Mouse (Mus musculus) stomach, postnatal 0 days (tissue): ENCODE measurements around the gene Sae1. TPM values are rescaled to one million over a fixed set of nuclear protein-coding genes. Genes with fewer than 3 reads are reported as not detected.

Experiments
- ATAC-seq: fragments of 200-750 bp; cut with Nextera tagmentation; 2 replicates; pipeline ENCODE4 v1.8.0; 2017; ENCODE audit not compliant: low FRiP score, low TSS enrichment
- DNase-seq: peaks from one replicate; pipeline ENCODE4 v3.0.0-alpha.2; 2016; ENCODE audit warnings: low spot score
- H3K27ac ChIP-seq: fragments of 300-500 bp; sonication (generic); replicated peaks from 2 replicates; pipeline ENCODE4 v1.5.1; 2014; ENCODE audit warnings: mild to moderate bottlenecking, control low read depth
- H3K27me3 ChIP-seq: fragments of 300-500 bp; sonication (generic); 2 replicates; pipeline ENCODE4 v1.6.1; 2014; ENCODE audit warnings: low read length; ENCODE audit not compliant: control insufficient read depth, insufficient read depth
- H3K36me3 ChIP-seq: fragments of 300-500 bp; sonication (generic); 2 replicates; pipeline ENCODE4 v1.6.1; 2014; ENCODE audit warnings: low read length, mixed read lengths; ENCODE audit not compliant: control insufficient read depth, insufficient read depth
- H3K4me1 ChIP-seq: fragments of 300-500 bp; sonication (generic); replicated peaks from 2 replicates; pipeline ENCODE4 v1.6.1; 2014; ENCODE audit warnings: antibody characterized with exemption; ENCODE audit not compliant: control insufficient read depth, insufficient read depth
- H3K4me2 ChIP-seq: fragments of 300-500 bp; sonication (generic); replicated peaks from 2 replicates; pipeline ENCODE4 v1.6.1; 2014; ENCODE audit warnings: low read depth, mild to moderate bottlenecking, control low read depth, moderate library complexity
- H3K4me3 ChIP-seq: fragments of 300-500 bp; sonication (generic); 2 replicates; pipeline ENCODE4 v1.5.1; 2014; ENCODE audit warnings: low read depth, low read length, control low read depth
- H3K9ac ChIP-seq: fragments of 300-500 bp; sonication (generic); 2 replicates; pipeline ENCODE4 v1.6.1; 2014; ENCODE audit warnings: mild to moderate bottlenecking, low read length, control low read depth, mixed read lengths
- H3K9me3 ChIP-seq: fragments of 300-500 bp; sonication (generic); 2 replicates; pipeline ENCODE4 v1.6.1; 2016; ENCODE audit warnings: low read length; ENCODE audit not compliant: control insufficient read depth
- CTCF ChIP-seq: IDR thresholded peaks from 2 replicates; pipeline ENCODE4 v1.5.1; 2016; ENCODE audit warnings: antibody characterized with exemption, low read depth, mild to moderate bottlenecking, moderate library complexity
- EP300 ChIP-seq: optimal IDR thresholded peaks from 2 replicates; pipeline ENCODE3; 2016; ENCODE audit warnings: antibody characterized with exemption
- WGBS: fragments of 180-500 bp; shearing (Covaris S2); extraction: QIAGEN DNeasy Blood & Tissue Kit; methylation state at CpG from one replicate; pipeline ENCODE4 v1.1.7; 2014; 5-methylcytosine and 5-hydroxymethylcytosine counted together
- polyA plus RNA-seq: library from polyadenylated mRNA; unstranded; fragments of >200 nt; fragmentation: Nextera tagmentation; extraction: Ambion mirVana; gene quantifications from 2 replicates; pipeline ENCODE4 v1.2.1, GENCODE M21; 2015

Sae1 gene
- polyA plus RNA-seq = 119 and 123 TPM in 2 replicates

GRCm38 (mm10) chr7:16387160-16388041 is at the start of gene Sae1:
Gene Sae1 (minus strand): TSS chr7:16387806.
- H3K4me3 ChIP-seq = peak within 1 kb of the TSS; percentile 88
- H3K9me3 ChIP-seq = no peaks in the 10 kb centered on the region
- under 1% methylated on average over 58 of the region's 58 CpGs for WGBS
- H3K27me3 ChIP-seq = no peaks in the 10 kb centered on the region
- TF ChIP-seq EP300 (no peak), CTCF (0 out of 2 replicates have a peak, but pooled peaks have one; percentile 4)
- peak within 1 kb of the TSS; percentile 79 for H3K27ac ChIP-seq
- H3K36me3 ChIP-seq = no peaks in the 10 kb centered on the region
- peak within 1 kb of the TSS; percentile 76 for H3K4me2 ChIP-seq
- DNase-seq (peak; percentile 97), ATAC-seq (peak; percentile 98)
- H3K4me1 ChIP-seq = no peaks in the 10 kb centered on the region
- peak within 1 kb of the TSS; percentile 81 for H3K9ac ChIP-seq

GRCm38 (mm10) chr7:16435088-16435487 is 47.5 kb upstream of the Sae1 start:
- no peak overlapping the region for H3K27ac ChIP-seq
- DNase-seq (no peak), ATAC-seq (0 out of 2 replicates have a peak, but pooled peaks have one; percentile 19)
- 79% methylated on average over 9 of the region's 9 CpGs for WGBS
- H3K36me3 ChIP-seq = peaks cover 41% of the 10 kb centered on the region
- H3K4me2 ChIP-seq = no peak overlapping the region
- no peaks in the 10 kb centered on the region for H3K9me3 ChIP-seq
- H3K27me3 ChIP-seq = no peaks in the 10 kb centered on the region
- no peak overlapping the region for H3K9ac ChIP-seq
- no peaks in the 10 kb centered on the region for H3K4me1 ChIP-seq
- TF ChIP-seq CTCF (no peak), EP300 (no peak)
- H3K4me3 ChIP-seq = no peak overlapping the region

- Histone ChIP-seq H3K36me3 (peaks cover 55% of the 10 kb centered on the region), H3K4me3 (no peak overlapping the region), H3K27ac (no peak overlapping the region), H3K4me1 (no peaks in the 10 kb centered on the region), H3K9ac (no peak overlapping the region), H3K27me3 (no peaks in the 10 kb centered on the region), H3K4me2 (no peak overlapping the region), H3K9me3 (no peaks in the 10 kb centered on the region)
- TF ChIP-seq CTCF (no peak), EP300 (no peak)
- ATAC-seq (peak; percentile 28; the same call in 1 of the 2 replicates), DNase-seq (no peak)
- 61% methylated on average over 3 of the region's 3 CpGs for WGBS
These were observed 45.9 kb upstream of the Sae1 start for GRCm38 (mm10) chr7:16433352-16433971.

GRCm38 (mm10) chr7:16426129-16426729 is 38.6 kb upstream of the Sae1 start:
- Histone ChIP-seq H3K9me3 (no peaks in the 10 kb centered on the region), H3K36me3 (peaks cover 39% of the 10 kb centered on the region), H3K27me3 (no peaks in the 10 kb centered on the region), H3K4me2 (no peak overlapping the region), H3K4me3 (no peak overlapping the region), H3K9ac (no peak overlapping the region), H3K27ac (no peak overlapping the region), H3K4me1 (no peaks in the 10 kb centered on the region)
- WGBS = 53% methylated on average over 4 of the region's 4 CpGs
- TF ChIP-seq EP300 (no peak), CTCF (peak; percentile 93)
- peak; percentile 86 for DNase-seq
- peak; percentile 88 for ATAC-seq

GRCm38 (mm10) chr7:16425721-16426120 is 38.1 kb upstream of the Sae1 start:
- Histone ChIP-seq H3K4me3 (no peak overlapping the region), H3K4me2 (no peak overlapping the region), H3K27me3 (no peaks in the 10 kb centered on the region), H3K4me1 (no peaks in the 10 kb centered on the region), H3K9ac (no peak overlapping the region), H3K36me3 (peaks cover 44% of the 10 kb centered on the region), H3K27ac (no peak overlapping the region), H3K9me3 (no peaks in the 10 kb centered on the region)
- peak; percentile 22 for ATAC-seq
- DNase-seq = no peak
- 82% methylated on average over 10 of the region's 10 CpGs for WGBS
- TF ChIP-seq EP300 (no peak), CTCF (no peak)
